Mouse (Mus musculus) CD4-positive, CD25-positive, alpha-beta regulatory T cell, adult 9 weeks (primary cell): ENCODE data around the gene Phka2. TPM values are rescaled to one million over a fixed set of nuclear protein-coding genes. Genes with fewer than 3 reads are reported as not detected.

ENCODE experiments used
- polyA plus RNA-seq: library from polyadenylated mRNA; unstranded; fragments of 100-300 nt; shearing (Covaris generic); gene quantifications from one replicate; pipeline ENCODE4 v1.2.1, GENCODE M21; 2017

Gene Phka2
- polyA plus RNA-seq, result 20.2 TPM

GRCm38 (mm10) chrX:160502048-160503041 lies at the start of gene Phka2:
Phka2 (plus strand) TSS chrX:160502166.

Other genes with a start within 250 kb of the Phka2 start
- not detected for gene Adgrg2, start 111.5 kb upstream of the Phka2 start, polyA plus RNA-seq
- not detected for gene Ppef1, start 233.6 kb downstream of the Phka2 start, polyA plus RNA-seq